ENCODE assay signal across 11 mouse cellular contexts in genomic region chr10:19356071-19356583, GRCm38 (mm10). TPM values are rescaled to one million over a fixed set of nuclear protein-coding genes. Genes with fewer than 3 reads are reported as not detected.
A peak's percentile ranks its signal among the peaks of the same experiment; 100 is the strongest.
DNase-seq lines count a peak whose midpoint lies in the region; ATAC-seq and TF ChIP-seq lines count a peak whose summit lies in the region.
"Had no signal": no experiment of that assay in that cellular context is flagged by ENCODE, and none has a peak within 500 bp of the region (broad histone marks: within the 10 kb centered on the region; RNA-seq: fewer than 3 reads in every experiment).

Gene Olig3, plus strand, starts transcription at chr10:19356533.

- H3K27ac ChIP-seq in kidney, postnatal 0 days: no peak within 1 kb of the TSS
- no peak within 1 kb of the TSS for H3K27ac ChIP-seq in intestine, postnatal 0 days (ENCODE audit: low read depth, low read length)

- 0 out of 2 replicates have a peak, but pooled peaks cover 5% of the 10 kb centered on the region for H3K4me1 ChIP-seq in kidney, postnatal 0 days (replicated peaks; ENCODE audit: insufficient read depth, low read length)
- H3K4me1 ChIP-seq in intestine, postnatal 0 days (replicated peaks; ENCODE audit: control insufficient read depth, insufficient read depth, low read length): no peaks in the 10 kb centered on the region

- peaks cover 95% of the 10 kb centered on the region for H3K27me3 ChIP-seq in kidney, postnatal 0 days (ENCODE audit: insufficient read depth, low read length)
- H3K27me3 ChIP-seq in intestine, postnatal 0 days (replicated peaks; ENCODE audit: control insufficient read depth, insufficient read depth, low read length): peaks cover 97% of the 10 kb centered on the region
- H3K27me3 ChIP-seq: Patski had no signal

- H3K4me3 ChIP-seq in kidney, postnatal 0 days (replicated peaks; ENCODE audit: low read depth, low read length): no peak within 1 kb of the TSS
- H3K4me3 ChIP-seq in intestine, postnatal 0 days (ENCODE audit: low read depth, low read length): 0 out of 2 replicates have a peak within 1 kb of the TSS, but pooled peaks have one; percentile 2

- H3K36me3 ChIP-seq in kidney, postnatal 0 days (ENCODE audit: insufficient read depth, low read length): no peaks in the 10 kb centered on the region
- H3K36me3 ChIP-seq in intestine, postnatal 0 days (ENCODE audit: control insufficient read depth, insufficient read depth): no peaks in the 10 kb centered on the region

- H3K4me2 ChIP-seq in kidney, postnatal 0 days (ENCODE audit: low read length): 0 out of 2 replicates have a peak within 1 kb of the TSS, but pooled peaks have one; percentile 10
- H3K4me2 ChIP-seq in intestine, postnatal 0 days (replicated peaks; ENCODE audit: low read depth): 0 out of 2 replicates have a peak within 1 kb of the TSS, but pooled peaks have one; percentile 21

- ATAC-seq in kidney, postnatal 0 days (replicated peaks; ENCODE audit: low FRiP score, low read depth): no peak
- no peak for ATAC-seq in intestine, postnatal 0 days
- ATAC-seq: Patski had no signal

- no peak for TF ChIP-seq CTCF in kidney, postnatal 0 days (IDR thresholded peaks at IDR 0.05; ENCODE audit: low read depth)
- no peak for TF ChIP-seq CTCF in intestine, postnatal 0 days (IDR thresholded peaks at IDR 0.05; ENCODE audit: low read depth)

- WGBS in kidney, postnatal 0 days: 1% methylated on average over 9 of the region's 9 CpGs
- 3% methylated on average over 9 of the region's 9 CpGs for WGBS in intestine, postnatal 0 days

- H3K9ac ChIP-seq in kidney, postnatal 0 days (ENCODE audit: low read depth, low read length): no peak within 1 kb of the TSS
- H3K9ac ChIP-seq in intestine, postnatal 0 days (ENCODE audit: low read depth, low read length): no peak within 1 kb of the TSS

- no peaks in the 10 kb centered on the region for H3K9me3 ChIP-seq in kidney, postnatal 0 days (replicated peaks; ENCODE audit: low read length)
- no peaks in the 10 kb centered on the region for H3K9me3 ChIP-seq in intestine, postnatal 0 days (ENCODE audit: control insufficient read depth)

- DNase-seq in kidney, postnatal 0 days (ENCODE audit: low spot score): no peak
- DNase-seq in kidney, adult 18-20 months: no peak
- DNase-seq in embryo, embryonic 9.5 days (ENCODE audit: extremely low spot score): peak; percentile 56
- peak; percentile 42 to 61 for DNase-seq in thymus, adult 18-20 months
- DNase-seq in adrenal gland, postnatal 14 days: no peak
- no peak for DNase-seq in c-Kit-positive CD71-positive TER-119-positive erythroid progenitor cells, embryonic 14.5 days (ENCODE audit: low spot score)
- no peak for DNase-seq in lung, adult 18-20 months

RNA-seq across cellular contexts. Expression of gene Olig3, which starts in this region (rescaled TPM):
- not detected in 2 replicates for polyA plus RNA-seq in kidney, postnatal 0 days (2015; fragmentation: Nextera tagmentation; extraction: Ambion mirVana)
- not detected in 2 replicates for polyA plus RNA-seq in intestine, postnatal 0 days (2015; fragmentation: Nextera tagmentation; extraction: Ambion mirVana)
- not detected in 2 replicates for total RNA-seq in adrenal gland, postnatal 14 days (2021)
- total RNA-seq: megakaryocyte-erythroid progenitor cell, adult 5-6 weeks had no signal
- polyA plus RNA-seq: urinary bladder, adult 2 months had no signal

Comparison
In these comparisons a context has a peak if more than half of its experiments do, and no peak if none do; other contexts are left out.
1. DNase-seq: peak in embryo, embryonic 9.5 days (single experiment) and thymus, adult 18-20 months (2 of 2); none in kidney, postnatal 0 days (single experiment), kidney, adult 18-20 months (single experiment), adrenal gland, postnatal 14 days (single experiment), c-Kit-positive CD71-positive TER-119-positive erythroid progenitor cells, embryonic 14.5 days (single experiment) and lung, adult 18-20 months (0 of 2).